Mouse (Mus musculus) liver, embryonic 11.5 days (tissue): ENCODE results near the gene Pik3ca. TPM values are rescaled to one million over a fixed set of nuclear protein-coding genes. Genes with fewer than 3 reads are reported as not detected.

Experiments
- ATAC-seq: fragments of 200-750 bp; cut with Nextera tagmentation; replicated peaks from 2 replicates; pipeline ENCODE4 v1.8.0; 2017; ENCODE audit warnings: moderate number of reproducible peaks, mild to moderate bottlenecking, moderate TSS enrichment, moderate library complexity; ENCODE audit not compliant: low FRiP score
- DNase-seq: peaks from one replicate; pipeline ENCODE4 v3.0.0-alpha.2; 2017; ENCODE audit warnings: low spot score
- H3K27ac ChIP-seq: fragments of 300-500 bp; sonication (generic); 2 replicates; pipeline ENCODE4 v1.5.1; 2014; ENCODE audit warnings: mild to moderate bottlenecking, low read depth, low read length, control low read depth
- H3K27me3 ChIP-seq: fragments of 300-500 bp; sonication (generic); replicated peaks from 2 replicates; pipeline ENCODE4 v1.6.1; 2014; ENCODE audit warnings: low read length, mixed read lengths; ENCODE audit not compliant: control insufficient read depth, insufficient read depth
- H3K36me3 ChIP-seq: fragments of 300-500 bp; sonication (generic); 2 replicates; pipeline ENCODE4 v1.6.1; 2014; ENCODE audit warnings: mild to moderate bottlenecking, low read length, moderate library complexity, mixed read lengths; ENCODE audit not compliant: control insufficient read depth, insufficient read depth
- H3K4me1 ChIP-seq: fragments of 300-500 bp; sonication (generic); replicated peaks from 2 replicates; pipeline ENCODE4 v1.6.1; 2014; ENCODE audit warnings: low read length, mixed read lengths; ENCODE audit not compliant: control insufficient read depth, insufficient read depth
- H3K4me2 ChIP-seq: fragments of 300-500 bp; sonication (generic); 2 replicates; pipeline ENCODE4 v1.6.1; 2014; ENCODE audit warnings: mild to moderate bottlenecking, control low read depth, moderate library complexity
- H3K4me3 ChIP-seq: fragments of 300-500 bp; sonication (generic); 2 replicates; pipeline ENCODE4 v1.5.1; 2014; ENCODE audit warnings: low read depth, low read length, control low read depth
- H3K9ac ChIP-seq: fragments of 300-500 bp; sonication (generic); 2 replicates; pipeline ENCODE4 v1.6.1; 2014; ENCODE audit warnings: low read depth, low read length, control low read depth
- H3K9me3 ChIP-seq: fragments of 300-500 bp; sonication (generic); 2 replicates; pipeline ENCODE4 v1.6.1; 2016; ENCODE audit warnings: low read length, inconsistent platforms, mixed read lengths; ENCODE audit not compliant: control insufficient read depth
- WGBS: fragments of 180-500 bp; shearing (Covaris S2); extraction: QIAGEN DNeasy Blood & Tissue Kit; methylation state at CpG from one replicate; pipeline ENCODE4 v1.1.7; 2014; 5-methylcytosine and 5-hydroxymethylcytosine counted together
- polyA plus RNA-seq: library from polyadenylated mRNA; unstranded; fragments of >200 nt; fragmentation: Nextera tagmentation; extraction: Ambion mirVana; gene quantifications from 2 replicates; pipeline ENCODE4 v1.2.1, GENCODE M21; 2014

The Pik3ca gene
- polyA plus RNA-seq, 1 experiment from 2014 or later, result 9.1 TPM

- under 1% methylated on average over 56 of the region's 77 CpGs for WGBS
Measured at GRCm38 (mm10) chr3:32396794-32397460, 544 bp upstream of the Pik3ca start.

DNA sequence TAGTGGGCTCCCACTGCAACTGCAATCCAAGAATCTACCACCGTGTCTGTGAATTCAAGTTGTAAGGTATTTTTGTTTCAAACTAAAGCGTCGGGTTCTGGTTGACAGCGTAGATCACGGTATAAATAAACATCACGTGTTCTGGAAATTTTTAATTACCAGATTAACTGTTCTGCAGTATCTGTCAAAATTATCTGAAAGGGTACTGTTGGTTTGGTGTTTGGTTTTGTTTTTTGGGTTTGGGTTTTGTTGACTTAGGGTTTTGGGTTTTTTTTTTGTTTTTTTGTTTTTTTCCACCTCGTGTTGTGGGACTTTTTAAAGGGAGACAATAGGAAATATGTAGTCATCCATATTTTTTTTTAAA, 686 bp downstream of the Pik3ca start:
- peak overlapping the region; percentile 89 for H3K4me3 ChIP-seq
- H3K27me3 ChIP-seq, result no peaks in the 10 kb centered on the region
- H3K4me2 ChIP-seq, result peak overlapping the region; percentile 77
- peaks cover 23% of the 10 kb centered on the region for H3K4me1 ChIP-seq
- H3K9ac ChIP-seq, result peak overlapping the region; percentile 85
- no peaks in the 10 kb centered on the region for H3K9me3 ChIP-seq
- WGBS, result 2% methylated on average over 7 of the region's 7 CpGs
- no peaks in the 10 kb centered on the region for H3K36me3 ChIP-seq
- ATAC-seq (no peak), DNase-seq (no peak)
- no peak overlapping the region for H3K27ac ChIP-seq

More at GRCm38 (mm10) chr3:32396794-32397460, 544 bp upstream of the Pik3ca start:
- Histone ChIP-seq H3K9me3 (no peaks in the 10 kb centered on the region), H3K4me1 (peaks cover 23% of the 10 kb centered on the region), H3K9ac (peak overlapping the region; percentile 85), H3K36me3 (no peaks in the 10 kb centered on the region), H3K27me3 (no peaks in the 10 kb centered on the region), H3K4me3 (peak overlapping the region; percentile 89), H3K4me2 (peak overlapping the region; percentile 77), H3K27ac (peak overlapping the region; percentile 93)
- DNase-seq (peak; percentile 95), ATAC-seq (peak; percentile 95)

DNA sequence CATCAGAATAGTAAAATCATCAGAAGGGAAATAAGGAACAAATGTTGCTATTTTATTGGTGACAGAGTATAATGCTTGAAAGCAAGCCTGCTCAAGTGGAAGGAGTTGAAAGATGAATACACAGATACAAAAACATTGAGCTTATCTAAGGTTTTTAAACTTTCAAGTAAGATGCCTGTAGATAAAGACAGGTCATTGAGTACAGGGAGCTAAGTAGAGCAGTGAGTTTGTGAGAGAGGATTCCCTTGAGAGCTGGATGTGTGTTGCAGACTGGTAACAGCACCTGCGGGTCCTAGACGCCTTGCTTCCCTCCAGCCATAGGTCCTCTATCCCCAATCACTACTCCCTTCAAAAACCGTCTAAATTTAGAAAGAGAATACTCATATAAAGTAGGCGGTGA, 1.2 kb downstream of the Pik3ca start:
- no peaks in the 10 kb centered on the region for H3K27me3 ChIP-seq
- H3K4me3 ChIP-seq, result peak overlapping the region; percentile 22
- peak overlapping the region; percentile 77 for H3K4me2 ChIP-seq
- H3K36me3 ChIP-seq, result no peaks in the 10 kb centered on the region
- no peaks in the 10 kb centered on the region for H3K9me3 ChIP-seq
- no peak for DNase-seq
- no peak for ATAC-seq
- H3K27ac ChIP-seq, result no peak overlapping the region
- peaks cover 23% of the 10 kb centered on the region for H3K4me1 ChIP-seq
- H3K9ac ChIP-seq, result no peak overlapping the region
- 41% methylated on average over 4 of the region's 4 CpGs for WGBS

DNA sequence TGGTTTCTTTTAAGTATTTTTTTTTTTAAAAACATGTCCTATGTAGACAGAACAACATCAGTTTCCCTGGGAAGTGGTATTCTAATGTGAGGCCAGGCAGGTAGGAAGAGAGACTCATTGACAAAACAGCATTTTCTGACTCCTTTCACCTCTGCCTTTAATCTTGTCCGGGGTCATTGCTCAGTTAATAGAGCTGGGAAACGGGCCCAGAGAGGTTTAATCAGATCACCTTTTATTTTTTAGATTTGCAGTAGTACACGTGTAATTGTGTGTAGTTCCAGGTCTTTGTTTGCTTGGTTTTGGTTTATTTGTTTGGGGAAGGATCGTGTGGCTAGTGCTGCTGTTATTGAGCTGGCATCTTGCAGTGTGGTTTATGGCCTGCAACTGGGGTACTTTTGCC, 1.9 kb downstream of the Pik3ca start:
- Histone ChIP-seq H3K9ac (no peak overlapping the region), H3K36me3 (no peaks in the 10 kb centered on the region), H3K4me2 (no peak overlapping the region), H3K4me1 (peaks cover 23% of the 10 kb centered on the region), H3K4me3 (no peak overlapping the region), H3K27ac (no peak overlapping the region), H3K9me3 (no peaks in the 10 kb centered on the region), H3K27me3 (no peaks in the 10 kb centered on the region)
- DNase-seq (no peak), ATAC-seq (no peak)
- 50% methylated on average over 4 of the region's 4 CpGs for WGBS

- no peaks in the 10 kb centered on the region for H3K9me3 ChIP-seq
- H3K4me1 ChIP-seq, result peaks cover 24% of the 10 kb centered on the region
- no peak overlapping the region for H3K4me2 ChIP-seq
- no peak overlapping the region for H3K9ac ChIP-seq
- no peak overlapping the region for H3K4me3 ChIP-seq
- no peaks in the 10 kb centered on the region for H3K36me3 ChIP-seq
- no peak overlapping the region for H3K27ac ChIP-seq
- 51% methylated on average over 2 of the region's 2 CpGs for WGBS
- ATAC-seq, result no peak
- DNase-seq, result no peak
- H3K27me3 ChIP-seq, result no peaks in the 10 kb centered on the region
Measured at GRCm38 (mm10) chr3:32399931-32400330, 2.5 kb downstream of the Pik3ca start.

DNA sequence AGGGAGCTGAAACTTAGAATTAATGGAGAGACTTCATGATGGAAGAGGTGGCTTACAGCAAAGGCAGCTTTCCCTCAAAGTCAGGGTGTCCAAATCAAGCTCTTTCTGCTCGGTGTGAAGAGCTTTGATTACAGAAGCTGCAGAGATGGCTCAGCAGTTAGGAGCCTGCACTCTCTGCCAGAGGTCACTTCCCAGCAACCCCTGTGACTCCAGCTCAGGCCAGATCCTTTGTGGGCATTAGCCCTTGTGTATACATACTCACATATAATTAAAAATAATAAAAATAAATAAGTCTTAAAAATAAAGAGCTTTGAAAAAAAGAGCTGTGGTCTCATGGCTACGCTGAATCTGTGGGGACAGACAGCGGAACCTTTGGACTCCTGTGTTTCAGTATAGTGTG, 4.1 kb downstream of the Pik3ca start:
- no peak for DNase-seq
- Histone ChIP-seq H3K27ac (no peak overlapping the region), H3K9me3 (no peaks in the 10 kb centered on the region), H3K4me1 (peaks cover 34% of the 10 kb centered on the region), H3K27me3 (no peaks in the 10 kb centered on the region), H3K36me3 (no peaks in the 10 kb centered on the region), H3K4me3 (no peak overlapping the region), H3K4me2 (no peak overlapping the region), H3K9ac (no peak overlapping the region)
- 76% methylated on average over 3 of the region's 3 CpGs for WGBS
- no peak for ATAC-seq

GRCm38 (mm10) chr3:32402990-32403885, 5.8 kb downstream of the Pik3ca start:
- no peaks in the 10 kb centered on the region for H3K9me3 ChIP-seq
- 79% methylated on average over 7 of the region's 7 CpGs for WGBS
- H3K4me2 ChIP-seq, result no peak overlapping the region
- DNase-seq (no peak), ATAC-seq (no peak)
- H3K36me3 ChIP-seq, result no peaks in the 10 kb centered on the region
- no peak overlapping the region for H3K9ac ChIP-seq
- H3K4me3 ChIP-seq, result no peak overlapping the region
- no peaks in the 10 kb centered on the region for H3K27me3 ChIP-seq
- H3K4me1 ChIP-seq, result peaks cover 34% of the 10 kb centered on the region
- H3K27ac ChIP-seq, result no peak overlapping the region

DNA sequence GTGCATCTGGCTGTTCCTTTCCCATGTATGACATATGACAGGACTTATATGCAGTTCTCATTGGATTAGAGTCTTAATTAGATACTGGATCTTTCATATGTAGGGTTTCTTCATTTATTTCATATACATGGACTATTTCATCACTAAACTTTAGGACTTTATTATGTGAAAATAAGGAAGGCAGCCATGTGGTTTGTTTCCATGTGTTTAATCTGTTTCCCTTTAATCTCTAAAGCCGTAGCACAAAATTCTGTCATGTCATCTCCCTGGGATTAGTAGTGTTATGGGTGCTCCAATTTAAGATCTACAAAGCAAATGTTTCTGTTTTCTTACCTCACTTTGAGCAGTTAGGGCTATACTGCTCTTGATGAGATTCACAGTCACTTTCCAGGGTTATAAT, 8.2 kb downstream of the Pik3ca start:
- 66% methylated on average over 1 of the region's 1 CpGs for WGBS
- Histone ChIP-seq H3K9me3 (no peaks in the 10 kb centered on the region), H3K36me3 (no peaks in the 10 kb centered on the region), H3K4me3 (no peak overlapping the region), H3K4me1 (peaks cover 24% of the 10 kb centered on the region), H3K27me3 (no peaks in the 10 kb centered on the region), H3K4me2 (no peak overlapping the region), H3K9ac (no peak overlapping the region), H3K27ac (no peak overlapping the region)
- DNase-seq (no peak), ATAC-seq (no peak)
